In genomic region chr7:98439956-98440466, GRCm38 (mm10) we compare ENCODE assay signal across 25 mouse cellular contexts. TPM values are rescaled to one million over a fixed set of nuclear protein-coding genes. Genes with fewer than 3 reads are reported as not detected.
DNase-seq lines count a peak whose midpoint lies in the region; ATAC-seq and TF ChIP-seq lines count a peak whose summit lies in the region.
"Had no signal": no experiment of that assay in that cellular context is flagged by ENCODE, and none has a peak within 500 bp of the region (broad histone marks: within the 10 kb centered on the region; RNA-seq: fewer than 3 reads in every experiment).

Gene Gucy2d, plus strand, starts transcription at chr7:98440416.

- TF ChIP-seq EP300 in stomach, postnatal 0 days (optimal IDR thresholded peaks at IDR 0.05): no peak

- no peak within 1 kb of the TSS for H3K4me2 ChIP-seq in stomach, postnatal 0 days (replicated peaks; ENCODE audit: low read depth)
- H3K4me2 ChIP-seq: liver, embryonic 12.5 days; neural tube, embryonic 12.5 days had no signal

- H3K27me3 ChIP-seq in stomach, postnatal 0 days (ENCODE audit: control insufficient read depth, insufficient read depth, low read length): no peaks in the 10 kb centered on the region
- H3K27me3 ChIP-seq: neural tube, embryonic 12.5 days had no signal

- TF ChIP-seq CTCF in stomach, postnatal 0 days (IDR thresholded peaks at IDR 0.05; ENCODE audit: low read depth): no peak

- H3K4me3 ChIP-seq in stomach, postnatal 0 days (ENCODE audit: low read depth, low read length): no peak within 1 kb of the TSS
- H3K4me3 ChIP-seq: erythroblast, embryonic 14.5 days; left cerebral cortex, adult 2 months; liver, embryonic 12.5 days; megakaryocyte, embryonic 14.5 days; neural tube, embryonic 12.5 days had no signal

- H3K36me3 ChIP-seq in stomach, postnatal 0 days (ENCODE audit: control insufficient read depth, insufficient read depth, low read length): no peaks in the 10 kb centered on the region
- H3K36me3 ChIP-seq: liver, embryonic 12.5 days; neural tube, embryonic 12.5 days had no signal

- H3K27ac ChIP-seq in stomach, postnatal 0 days (replicated peaks): no peak within 1 kb of the TSS
- H3K27ac ChIP-seq: left cerebral cortex, adult 2 months; liver, embryonic 12.5 days; neural tube, embryonic 12.5 days had no signal

- ATAC-seq in stomach, postnatal 0 days (ENCODE audit: low FRiP score, low TSS enrichment): no peak
- ATAC-seq: forebrain, embryonic 14.5 days; liver, embryonic 12.5 days had no signal

- WGBS in stomach, postnatal 0 days: 39% methylated on average over 10 of the region's 10 CpGs

- no peaks in the 10 kb centered on the region for H3K9me3 ChIP-seq in stomach, postnatal 0 days (ENCODE audit: control insufficient read depth, low read length)
- H3K9me3 ChIP-seq: liver, embryonic 12.5 days; megakaryocyte, embryonic 14.5 days; neural tube, embryonic 12.5 days had no signal

- no peak within 1 kb of the TSS for H3K9ac ChIP-seq in stomach, postnatal 0 days (ENCODE audit: low read length)
- H3K9ac ChIP-seq: liver, embryonic 12.5 days; neural tube, embryonic 12.5 days had no signal

- DNase-seq in adrenal gland, postnatal 14 days: peak; percentile 62
- no peak for DNase-seq in adrenal gland, adult 8-10 months
- DNase-seq in kidney, postnatal 10 days: peak; percentile 57
- no peak for DNase-seq in kidney, adult 9 months
- DNase-seq in 416B (ENCODE audit: low read depth): peak; percentile 28
- DNase-seq in adipocyte (ENCODE audit: low spot score): peak; percentile 12
- no peak for DNase-seq in stomach, postnatal 0 days (ENCODE audit: low spot score)
- DNase-seq in right cerebral cortex, postnatal 14 days: no peak
- DNase-seq: B cell, adult 2 months; cerebellum, adult 11 months; gastrocnemius, postnatal 36 days; kidney, adult 8-10 months; thymus, postnatal 36 days had no signal

- H3K4me1 ChIP-seq in stomach, postnatal 0 days (replicated peaks; ENCODE audit: control insufficient read depth, insufficient read depth): no peaks in the 10 kb centered on the region
- H3K4me1 ChIP-seq: liver, embryonic 12.5 days; neural tube, embryonic 12.5 days had no signal

RNA-seq across cellular contexts. Expression of gene Gucy2d, which starts in this region (rescaled TPM):
- total RNA-seq in adrenal gland, postnatal 14 days (2021): not detected in 2 replicates
- not detected for total RNA-seq in adrenal gland, adult 8-10 months (2022)
- polyA plus RNA-seq in stomach, postnatal 0 days (2015; fragmentation: Nextera tagmentation; extraction: Ambion mirVana): 0.02 TPM in 1 of 2 replicates, not detected in the other
- total RNA-seq: hematopoietic stem cell, adult 5-6 weeks; layer of hippocampus, adult 18-20 months; left cerebral cortex, adult 2 months had no signal
- polyA plus RNA-seq: embryonic facial prominence, embryonic 11.5 days; erythroblast, embryonic 14.5 days; heart, embryonic 14.5 days; limb, embryonic 11.5 days; liver, embryonic 12.5 days; lung, embryonic 16.5 days; neural tube, embryonic 12.5 days had no signal

Comparison
In these comparisons a context has a peak if more than half of its experiments do, and no peak if none do; other contexts are left out.
1. DNase-seq: peak in kidney, postnatal 10 days (single experiment), 416B (single experiment) and adipocyte (single experiment); none in adrenal gland, adult 8-10 months (single experiment), kidney, adult 9 months (single experiment), stomach, postnatal 0 days (single experiment) and right cerebral cortex, postnatal 14 days (single experiment).
2. Peak in DNase-seq in adrenal gland, postnatal 14 days; RNA of the gene not detected or under 1 TPM.